Mouse (Mus musculus) CH12F3 (cell line): ENCODE results near the gene Ces3a.
"Not testable (repeated sequence)": the region's sequence is repeated elsewhere in the genome, so short reads cannot be mapped to it uniquely, and the experiment has no call there.

Source experiments
- in situ Hi-C: fragments of 300-500 bp; cut with MboI; formaldehyde crosslinking; loops from 2 replicates; pipeline ENCODE4 v1.14.3; 2020; ENCODE audit warnings: low sequenced_read_pairs

Ces3a gene

GRCm38 (mm10) chr8:105088581-105088980 is 40.2 kb downstream of the Ces3a start:
- in situ Hi-C loops = no loop called here

DNA sequence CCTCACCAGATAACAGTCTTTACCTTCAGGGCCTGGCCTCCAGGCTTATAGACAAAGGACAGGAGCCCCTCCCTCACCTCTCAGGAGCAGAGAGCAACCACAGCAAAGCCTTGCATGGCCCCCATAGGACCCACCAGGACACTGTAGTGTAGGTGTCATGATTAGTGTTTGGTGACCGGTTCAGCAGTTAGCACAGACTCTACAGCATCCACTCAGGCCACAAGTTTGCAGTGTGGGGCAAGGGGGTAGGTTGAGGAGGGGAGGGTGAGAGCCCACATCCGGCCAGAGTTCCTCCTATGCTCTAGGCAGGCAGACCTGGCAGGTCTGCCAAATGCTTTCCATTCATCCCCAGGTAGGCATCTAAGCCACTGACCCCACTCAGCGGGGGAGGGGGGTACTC is 45.6 kb downstream of the Ces3a start:
- in situ Hi-C loops = no loop called here

DNA sequence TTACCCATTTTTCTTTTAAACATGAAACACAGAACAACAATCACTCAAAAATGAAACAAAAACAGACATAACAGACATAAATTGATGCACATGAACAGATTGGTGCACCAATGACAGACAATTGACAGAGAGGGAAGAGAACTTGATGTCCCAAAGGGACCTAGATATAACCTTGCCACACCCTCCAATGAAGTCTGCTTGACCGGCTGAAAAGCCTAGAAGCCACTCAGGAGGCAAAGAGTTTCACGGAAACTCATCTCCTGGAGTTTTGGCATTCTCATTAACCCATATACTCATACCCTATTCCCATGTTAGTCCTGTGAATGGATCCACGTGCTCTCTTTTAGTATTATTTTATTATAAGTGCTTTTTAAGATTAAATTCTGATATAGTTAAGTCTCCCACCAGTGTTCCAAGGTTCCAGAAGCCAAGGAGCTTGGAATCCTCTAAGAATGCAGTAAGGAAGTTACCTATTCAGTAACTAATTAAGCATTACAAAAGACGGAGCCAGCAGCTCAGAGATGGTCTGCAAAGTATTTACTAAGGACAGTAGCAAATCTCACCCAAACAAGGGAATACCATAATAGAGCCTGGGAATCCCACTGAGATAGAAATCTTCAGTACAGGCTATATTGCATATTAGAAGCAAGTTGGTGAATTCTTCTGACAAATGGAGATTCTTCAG is 53.8 kb downstream of the Ces3a start:
- in situ Hi-C loops = not testable (repeated sequence)

GRCm38 (mm10) chr8:105103701-105104100 is 55.3 kb downstream of the Ces3a start:
- in situ Hi-C loops = not testable (repeated sequence)

DNA sequence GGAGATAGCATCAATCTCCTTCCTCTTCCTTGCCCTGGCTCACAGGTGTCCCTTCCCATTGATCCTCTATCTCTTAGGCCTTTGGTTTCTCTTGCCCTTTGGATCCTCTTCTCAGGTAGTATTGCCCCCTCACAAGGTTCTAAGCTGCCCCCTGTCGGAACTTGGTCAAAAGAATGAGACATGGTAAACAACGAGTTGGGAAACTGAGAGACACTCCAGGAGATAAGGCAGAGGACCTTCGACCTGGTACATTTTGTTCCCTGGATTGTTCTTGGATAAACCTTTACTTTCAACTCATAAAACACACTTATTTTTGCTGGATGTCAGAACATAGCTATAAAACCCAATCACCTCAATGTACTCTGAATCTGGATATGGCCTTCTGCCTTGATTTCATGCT is 55.8 kb downstream of the Ces3a start:
- in situ Hi-C loops = no loop called here
